Mouse (Mus musculus): ENCODE data around the gene Itga6. TPM values are rescaled to one million over a fixed set of nuclear protein-coding genes. Genes with fewer than 3 reads are reported as not detected.

The Itga6 gene
- polyA plus RNA-seq (2015; fragmentation: Nextera tagmentation; extraction: Ambion mirVana) = 32.1 and 36.9 TPM in 2 replicates

- Histone ChIP-seq H3K36me3 (ENCODE audit: control insufficient read depth, insufficient read depth) (no peaks in the 10 kb centered on the region), H3K27me3 (replicated peaks; ENCODE audit: control insufficient read depth, insufficient read depth, low read length) (no peaks in the 10 kb centered on the region), H3K4me1 (replicated peaks; ENCODE audit: control insufficient read depth, insufficient read depth, low read length) (peaks cover 4% of the 10 kb centered on the region; the same call in 1 of the 2 replicates), H3K27ac (ENCODE audit: low read depth, low read length) (no peak within 1 kb of the TSS; the same call in 1 of the 2 replicates), H3K4me2 (replicated peaks; ENCODE audit: low read depth) (no peak within 1 kb of the TSS), H3K9me3 (ENCODE audit: control insufficient read depth) (no peaks in the 10 kb centered on the region), H3K9ac (ENCODE audit: low read depth, low read length) (no peak within 1 kb of the TSS), H3K4me3 (ENCODE audit: low read depth, low read length) (no peak within 1 kb of the TSS)
- no peak for ATAC-seq
- 84% methylated on average over 6 of the region's 6 CpGs for WGBS
- TF ChIP-seq CTCF (IDR thresholded peaks at IDR 0.05; ENCODE audit: low read depth) = no peak
Observed at GRCm38 (mm10) chr2:71745610-71746374, at the start of gene Itga6. Itga6 (plus strand) TSS chr2:71745616.

- WGBS = 69% methylated on average over 1 of the region's 1 CpGs
- H3K9me3 ChIP-seq (ENCODE audit: control insufficient read depth) = no peaks in the 10 kb centered on the region
- H3K4me1 ChIP-seq (replicated peaks; ENCODE audit: control insufficient read depth, insufficient read depth, low read length) = 0 out of 2 replicates have a peak, but pooled peaks cover 2% of the 10 kb centered on the region
- TF ChIP-seq CTCF (IDR thresholded peaks at IDR 0.05; ENCODE audit: low read depth) = no peak
- no peak overlapping the region for H3K4me2 ChIP-seq (replicated peaks; ENCODE audit: low read depth)
- no peaks in the 10 kb centered on the region for H3K36me3 ChIP-seq (ENCODE audit: control insufficient read depth, insufficient read depth)
- no peaks in the 10 kb centered on the region for H3K27me3 ChIP-seq (replicated peaks; ENCODE audit: control insufficient read depth, insufficient read depth, low read length)
- no peak overlapping the region for H3K4me3 ChIP-seq (ENCODE audit: low read depth, low read length)
- no peak overlapping the region for H3K9ac ChIP-seq (ENCODE audit: low read depth, low read length)
- no peak overlapping the region for H3K27ac ChIP-seq (ENCODE audit: low read depth, low read length)
- no peak for ATAC-seq
Observed at GRCm38 (mm10) chr2:71696776-71697175, 48.6 kb upstream of the Itga6 start.

GRCm38 (mm10) chr2:71697408-71698336 is 47.7 kb upstream of the Itga6 start:
- no peaks in the 10 kb centered on the region for H3K9me3 ChIP-seq (ENCODE audit: control insufficient read depth)
- peak; percentile 80 for ATAC-seq
- H3K27ac ChIP-seq (ENCODE audit: low read depth, low read length) = no peak overlapping the region
- H3K4me2 ChIP-seq (replicated peaks; ENCODE audit: low read depth) = no peak overlapping the region
- no peak overlapping the region for H3K9ac ChIP-seq (ENCODE audit: low read depth, low read length)
- no peak overlapping the region for H3K4me3 ChIP-seq (ENCODE audit: low read depth, low read length)
- no peaks in the 10 kb centered on the region for H3K36me3 ChIP-seq (ENCODE audit: control insufficient read depth, insufficient read depth)
- WGBS = 25% methylated on average over 8 of the region's 8 CpGs
- 0 out of 2 replicates have a peak, but pooled peaks cover 2% of the 10 kb centered on the region for H3K4me1 ChIP-seq (replicated peaks; ENCODE audit: control insufficient read depth, insufficient read depth, low read length)
- TF ChIP-seq CTCF (IDR thresholded peaks at IDR 0.05; ENCODE audit: low read depth) = no peak
- H3K27me3 ChIP-seq (replicated peaks; ENCODE audit: control insufficient read depth, insufficient read depth, low read length) = no peaks in the 10 kb centered on the region

- Histone ChIP-seq H3K4me2 (replicated peaks; ENCODE audit: low read depth) (no peak overlapping the region), H3K9me3 (ENCODE audit: control insufficient read depth) (no peaks in the 10 kb centered on the region), H3K9ac (ENCODE audit: low read depth, low read length) (no peak overlapping the region), H3K27ac (ENCODE audit: low read depth, low read length) (no peak overlapping the region), H3K36me3 (ENCODE audit: control insufficient read depth, insufficient read depth) (no peaks in the 10 kb centered on the region), H3K4me1 (replicated peaks; ENCODE audit: control insufficient read depth, insufficient read depth, low read length) (0 out of 2 replicates have a peak, but pooled peaks cover 2% of the 10 kb centered on the region), H3K4me3 (ENCODE audit: low read depth, low read length) (no peak overlapping the region), H3K27me3 (replicated peaks; ENCODE audit: control insufficient read depth, insufficient read depth, low read length) (no peaks in the 10 kb centered on the region)
- TF ChIP-seq CTCF (IDR thresholded peaks at IDR 0.05; ENCODE audit: low read depth) = no peak
- 71% methylated on average over 6 of the region's 6 CpGs for WGBS
- no peak for ATAC-seq
Observed at GRCm38 (mm10) chr2:71698366-71698765, 47.0 kb upstream of the Itga6 start.

GRCm38 (mm10) chr2:71698942-71699341 is 46.5 kb upstream of the Itga6 start:
- no peak overlapping the region for H3K4me2 ChIP-seq (replicated peaks; ENCODE audit: low read depth)
- no peaks in the 10 kb centered on the region for H3K27me3 ChIP-seq (replicated peaks; ENCODE audit: control insufficient read depth, insufficient read depth, low read length)
- 0 out of 2 replicates have a peak, but pooled peaks cover 2% of the 10 kb centered on the region for H3K4me1 ChIP-seq (replicated peaks; ENCODE audit: control insufficient read depth, insufficient read depth, low read length)
- H3K4me3 ChIP-seq (ENCODE audit: low read depth, low read length) = no peak overlapping the region
- H3K36me3 ChIP-seq (ENCODE audit: control insufficient read depth, insufficient read depth) = no peaks in the 10 kb centered on the region
- no peak for TF ChIP-seq CTCF (IDR thresholded peaks at IDR 0.05; ENCODE audit: low read depth)
- WGBS = 70% methylated on average over 7 of the region's 7 CpGs
- H3K27ac ChIP-seq (ENCODE audit: low read depth, low read length) = no peak overlapping the region
- no peak for ATAC-seq
- no peak overlapping the region for H3K9ac ChIP-seq (ENCODE audit: low read depth, low read length)
- H3K9me3 ChIP-seq (ENCODE audit: control insufficient read depth) = no peaks in the 10 kb centered on the region

- Histone ChIP-seq H3K36me3 (ENCODE audit: control insufficient read depth, insufficient read depth) (no peaks in the 10 kb centered on the region), H3K9ac (ENCODE audit: low read depth, low read length) (no peak overlapping the region), H3K27ac (ENCODE audit: low read depth, low read length) (no peak overlapping the region), H3K4me3 (ENCODE audit: low read depth, low read length) (no peak overlapping the region), H3K4me1 (replicated peaks; ENCODE audit: control insufficient read depth, insufficient read depth, low read length) (0 out of 2 replicates have a peak, but pooled peaks cover 2% of the 10 kb centered on the region), H3K27me3 (replicated peaks; ENCODE audit: control insufficient read depth, insufficient read depth, low read length) (no peaks in the 10 kb centered on the region), H3K9me3 (ENCODE audit: control insufficient read depth) (no peaks in the 10 kb centered on the region), H3K4me2 (replicated peaks; ENCODE audit: low read depth) (no peak overlapping the region)
- TF ChIP-seq CTCF (IDR thresholded peaks at IDR 0.05; ENCODE audit: low read depth) = no peak
- WGBS = 91% methylated on average over 3 of the region's 3 CpGs
- no peak for ATAC-seq
Observed at GRCm38 (mm10) chr2:71701341-71701740, 44.1 kb upstream of the Itga6 start.

Data from intestine, postnatal 0 days (tissue).